Mouse (Mus musculus): ENCODE results near the gene Kif2a. TPM values are rescaled to one million over a fixed set of nuclear protein-coding genes. Genes with fewer than 3 reads are reported as not detected.

Kif2a gene
- total and polyA plus RNA-seq, 3 experiments, result 16.3 to 85.5 (median 21.1) TPM

DNA sequence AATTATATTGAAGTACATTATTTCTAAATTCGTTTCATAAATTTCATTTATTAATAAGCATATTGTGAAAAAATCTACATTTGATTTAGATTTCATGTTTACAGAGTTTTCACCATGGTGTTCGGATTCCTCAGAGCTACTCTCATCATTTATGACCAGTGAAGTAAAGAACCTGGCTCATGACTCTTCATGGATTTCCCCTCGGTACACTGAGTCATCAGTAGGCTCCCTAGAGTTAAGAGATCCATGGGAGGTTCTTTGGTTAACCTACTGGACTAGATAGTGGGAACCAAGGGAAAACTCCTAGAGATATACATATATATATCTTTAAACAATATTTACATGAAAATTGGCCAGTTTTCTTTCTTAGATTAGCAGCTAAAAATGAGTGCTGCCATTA is 61.4 kb downstream of the Kif2a start:
- Histone ChIP-seq H3K27ac (ENCODE audit: insufficient read depth, low read depth) (no peak overlapping the region), H3K4me3 (replicated peaks in 1 of 3; ENCODE audit: low read depth in 2 of 3, low read length in 2 of 3, poor library complexity in 1 of 3) (no peak overlapping the region), H3K4me2 (ENCODE audit: insufficient read depth, low read depth, poor library complexity, severe bottlenecking) (no peak overlapping the region), H3K36me3 (replicated peaks in 1 of 2; ENCODE audit: control insufficient read depth in 1 of 2, insufficient read depth in 1 of 2, low read length in 1 of 2) (peaks cover 34 to 66% of the 10 kb centered on the region in 2 experiments), H3K79me2 (replicated peaks; ENCODE audit: control insufficient read depth, extremely low read depth, insufficient read depth, poor library complexity, severe bottlenecking) (no peaks in the 10 kb centered on the region), H3K27me3 (replicated peaks) (no peaks in the 10 kb centered on the region), H3K9ac (ENCODE audit: insufficient read depth, low read depth) (no peak overlapping the region), H3K9me3 (replicated peaks; ENCODE audit: low read length) (no peaks in the 10 kb centered on the region), H3K4me1 (ENCODE audit: control insufficient read depth in 1 of 2, insufficient read depth in 2 of 2) (peaks cover 5 to 11% of the 10 kb centered on the region in 2 experiments; a peak in 2 of 4 replicates)
- dilution Hi-C loops (cut with MboI; ENCODE audit: extremely low pct_ligation_motif_present, extremely low pct_unique_long_range_greater_than_20kb, low sequenced_read_pairs), result no loop called here
- no peak for TF ChIP-seq MAX (IDR thresholded peaks at IDR 0.05; ENCODE audit: low read length)
- TF ChIP-seq RAD21 (IDR thresholded peaks at IDR 0.05; ENCODE audit: low read depth, low read length), result no peak
- TF ChIP-seq CHD2 (IDR thresholded peaks at IDR 0.05; ENCODE audit: low read length), result no peak
- no peak for TF ChIP-seq MAZ (IDR thresholded peaks at IDR 0.05; ENCODE audit: low read depth, low read length)
- no peak for TF ChIP-seq ETS1 (conservative IDR thresholded peaks at IDR 0.05; ENCODE audit: low read depth, low read length)
- no peak for TF ChIP-seq GABPA (IDR thresholded peaks at IDR 0.05; ENCODE audit: insufficient replicate concordance, low read depth, low read length)
- no peak for TF ChIP-seq ZMIZ1 (IDR thresholded peaks at IDR 0.05; ENCODE audit: low read depth, low read length)
- no peak for TF ChIP-seq POLR2A (IDR thresholded peaks at IDR 0.05; ENCODE audit: low read depth, low read length)
- TF ChIP-seq IRF4 (IDR thresholded peaks at IDR 0.05; ENCODE audit: low read depth, low read length), result no peak
- TF ChIP-seq SIN3A (IDR thresholded peaks at IDR 0.05; ENCODE audit: low read length), result no peak
- no peak for DNase-seq (ENCODE audit: extremely low read depth)
- in situ Hi-C loops (cut with MboI; ENCODE audit: low pct_ligation_motif_present, low pct_unique_long_range_greater_than_20kb, low sequenced_read_pairs), result no loop called here

DNA sequence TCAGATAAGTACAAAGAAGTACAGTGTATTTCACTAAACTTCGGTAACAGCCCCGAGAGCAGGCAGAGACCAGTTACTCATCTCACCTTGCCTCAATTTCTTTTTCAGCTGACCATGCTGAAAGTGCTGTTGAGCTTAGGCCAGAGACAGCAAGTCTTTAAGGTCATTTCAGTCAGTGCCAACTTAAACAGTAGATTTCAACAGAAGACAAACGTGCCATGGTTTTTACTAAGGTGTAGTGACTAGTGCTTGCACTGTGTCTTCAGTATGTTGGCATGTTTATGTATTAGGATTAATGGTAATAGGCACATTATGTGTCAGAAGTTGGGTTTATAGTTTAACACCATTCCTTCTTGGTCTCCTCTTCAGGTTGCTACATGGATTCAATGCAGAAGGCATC is 63.6 kb downstream of the Kif2a start:
- Histone ChIP-seq H3K27ac (ENCODE audit: insufficient read depth, low read depth) (no peak overlapping the region), H3K4me3 (replicated peaks in 1 of 3; ENCODE audit: low read depth in 2 of 3, low read length in 2 of 3, poor library complexity in 1 of 3) (no peak overlapping the region), H3K9me3 (replicated peaks; ENCODE audit: low read length) (no peaks in the 10 kb centered on the region), H3K36me3 (replicated peaks in 1 of 2; ENCODE audit: control insufficient read depth in 1 of 2, insufficient read depth in 1 of 2, low read length in 1 of 2) (peaks cover 43 to 70% of the 10 kb centered on the region in 2 experiments), H3K4me2 (ENCODE audit: insufficient read depth, low read depth, poor library complexity, severe bottlenecking) (no peak overlapping the region), H3K27me3 (replicated peaks) (no peaks in the 10 kb centered on the region), H3K79me2 (replicated peaks; ENCODE audit: control insufficient read depth, extremely low read depth, insufficient read depth, poor library complexity, severe bottlenecking) (no peaks in the 10 kb centered on the region), H3K9ac (ENCODE audit: insufficient read depth, low read depth) (no peak overlapping the region), H3K4me1 (ENCODE audit: control insufficient read depth in 1 of 2, insufficient read depth in 2 of 2) (peaks cover 5 to 11% of the 10 kb centered on the region in 2 experiments; a peak in 2 of 4 replicates)
- no peak for TF ChIP-seq POLR2A (IDR thresholded peaks at IDR 0.05; ENCODE audit: low read depth, low read length)
- no peak for TF ChIP-seq TCF12 (IDR thresholded peaks at IDR 0.05; ENCODE audit: low read depth, low read length)
- TF ChIP-seq ELF1 (IDR thresholded peaks at IDR 0.05; ENCODE audit: low read depth, low read length), result no peak
- no peak for TF ChIP-seq TBP (conservative IDR thresholded peaks at IDR 0.05; ENCODE audit: low read depth, low read length)
- no peak for TF ChIP-seq PAX5 (IDR thresholded peaks at IDR 0.05; ENCODE audit: low read length)
- TF ChIP-seq HCFC1 (IDR thresholded peaks at IDR 0.05; ENCODE audit: low read depth, low read length), result no peak
- TF ChIP-seq EP300 (IDR thresholded peaks at IDR 0.05; ENCODE audit: low read length), result no peak
- TF ChIP-seq KAT2A (IDR thresholded peaks at IDR 0.05; ENCODE audit: insufficient replicate concordance, low read length), result no peak
- TF ChIP-seq GABPA (IDR thresholded peaks at IDR 0.05; ENCODE audit: insufficient replicate concordance, low read depth, low read length), result no peak
- no peak for TF ChIP-seq MAZ (IDR thresholded peaks at IDR 0.05; ENCODE audit: low read depth, low read length)
- TF ChIP-seq MXI1 (IDR thresholded peaks at IDR 0.05; ENCODE audit: low read depth, low read length), result no peak
- no peak for TF ChIP-seq MYC (IDR thresholded peaks at IDR 0.05; ENCODE audit: low read depth, low read length)
- DNase-seq (ENCODE audit: extremely low read depth), result no peak
- in situ Hi-C loops (cut with MboI; ENCODE audit: low pct_ligation_motif_present, low pct_unique_long_range_greater_than_20kb, low sequenced_read_pairs), result no loop called here
- dilution Hi-C loops (cut with MboI; ENCODE audit: extremely low pct_ligation_motif_present, extremely low pct_unique_long_range_greater_than_20kb, low sequenced_read_pairs), result no loop called here

All from CH12.LX (cell line).